In genomic region chr11:63099390-63099789, GRCm38 (mm10) we compare ENCODE assay signal across 18 mouse cellular contexts. TPM values are rescaled to one million over a fixed set of nuclear protein-coding genes. Genes with fewer than 3 reads are reported as not detected.
"Had no signal": no experiment of that assay in that cellular context is flagged by ENCODE, and none has a peak within 500 bp of the region (broad histone marks: within the 10 kb centered on the region; RNA-seq: fewer than 3 reads in every experiment).

No protein-coding gene starts in this region.

- H3K4me1 ChIP-seq: limb, embryonic 15.5 days; liver, embryonic 12.5 days; midbrain, embryonic 10.5 days; neural tube, embryonic 12.5 days had no signal

- H3K36me3 ChIP-seq: limb, embryonic 15.5 days; liver, embryonic 12.5 days; midbrain, embryonic 10.5 days; neural tube, embryonic 12.5 days had no signal

- H3K27ac ChIP-seq: left cerebral cortex, adult 2 months; limb, embryonic 15.5 days; liver, embryonic 12.5 days; midbrain, embryonic 10.5 days; neural tube, embryonic 12.5 days had no signal

- H3K4me2 ChIP-seq: limb, embryonic 15.5 days; liver, embryonic 12.5 days; lung, embryonic 14.5 days; neural tube, embryonic 12.5 days had no signal

- DNase-seq: kidney, adult 18-20 months; kidney, postnatal 10 days; lung, embryonic 14.5 days; lung, postnatal 4 days; midbrain, embryonic 14.5 days; thymus, adult 18-20 months; thymus, postnatal 14 days had no signal

- H3K27me3 ChIP-seq: limb, embryonic 15.5 days; liver, embryonic 12.5 days; neural tube, embryonic 12.5 days had no signal

- H3K4me3 ChIP-seq: left cerebral cortex, adult 2 months; limb, embryonic 15.5 days; liver, embryonic 12.5 days; midbrain, embryonic 10.5 days; neural tube, embryonic 12.5 days had no signal

- H3K9ac ChIP-seq: limb, embryonic 15.5 days; liver, embryonic 12.5 days; lung, embryonic 14.5 days; neural tube, embryonic 12.5 days had no signal

- ATAC-seq: liver, embryonic 12.5 days had no signal

- H3K9me3 ChIP-seq: limb, embryonic 15.5 days; liver, embryonic 12.5 days; midbrain, embryonic 10.5 days; neural tube, embryonic 12.5 days had no signal

RNA-seq across cellular contexts. Expression of gene Pmp22, which starts 29.4 kb away (rescaled TPM):
- total RNA-seq: neutrophil, adult 5-6 weeks had no signal

RNA-seq across cellular contexts. Expression of gene Tekt3, which starts 37.9 kb away (rescaled TPM):
- total RNA-seq: left cerebral cortex, adult 2 months; left cerebral cortex, postnatal 14 days; megakaryocyte, adult 5-6 weeks; neutrophil, adult 5-6 weeks had no signal
- polyA plus RNA-seq: kidney, embryonic 14.5 days; limb, embryonic 11.5 days; liver, embryonic 12.5 days; liver, embryonic 16.5 days; lung, embryonic 14.5 days; midbrain, embryonic 10.5 days; midbrain, embryonic 14.5 days; neural tube, embryonic 12.5 days had no signal
